Mouse (Mus musculus): ENCODE data around the gene Cyb5r3. TPM values are rescaled to one million over a fixed set of nuclear protein-coding genes. Genes with fewer than 3 reads are reported as not detected.

Gene Cyb5r3
- polyA plus RNA-seq (2012; rRNA removed) = 57.1 and 72.5 TPM in 2 replicates

GRCm38 (mm10) chr15:83172492-83173429 lies at the start of gene Cyb5r3:
Gene Cyb5r3, minus strand, starts transcription at chr15:83172592.

GRCm38 (mm10) chr15:83149196-83150072 lies 23.0 kb downstream of the Cyb5r3 start, which contains the start of gene Poldip3:
Gene Poldip3, minus strand, starts transcription at chr15:83149384.

GRCm38 (mm10) chr15:83122566-83123145 lies 49.7 kb downstream of the Cyb5r3 start, which contains the start of gene Rrp7a:
Gene Rrp7a, minus strand, starts transcription at chr15:83122801.

Other genes starting within 250 kb of the Cyb5r3 start
- gene Tcf20, start 184.7 kb downstream of the Cyb5r3 start, polyA plus RNA-seq (2012; rRNA removed) = 35.9 and 39.3 TPM in 2 replicates
- 1.8 and 2.1 TPM in 2 replicates for gene Nfam1, start 139.3 kb downstream of the Cyb5r3 start, polyA plus RNA-seq (2012; rRNA removed)
- 13.8 and 19.8 TPM in 2 replicates for gene Serhl, start 83.1 kb downstream of the Cyb5r3 start, polyA plus RNA-seq (2012; rRNA removed)
- 99.1 and 101 TPM in 2 replicates for gene Rrp7a, start 49.8 kb downstream of the Cyb5r3 start, polyA plus RNA-seq (2012; rRNA removed)
- 88.3 and 95.7 TPM in 2 replicates for gene Poldip3, start 23.2 kb downstream of the Cyb5r3 start, polyA plus RNA-seq (2012; rRNA removed)
- gene A4galt, start 79.2 kb upstream of the Cyb5r3 start, polyA plus RNA-seq (2012; rRNA removed) = 2.3 and 3.1 TPM in 2 replicates
- 31.4 and 34.0 TPM in 2 replicates for gene Arfgap3, start 177.7 kb upstream of the Cyb5r3 start, polyA plus RNA-seq (2012; rRNA removed)